28 mouse cellular contexts compared by ENCODE assay signal in the genomic region with DNA sequence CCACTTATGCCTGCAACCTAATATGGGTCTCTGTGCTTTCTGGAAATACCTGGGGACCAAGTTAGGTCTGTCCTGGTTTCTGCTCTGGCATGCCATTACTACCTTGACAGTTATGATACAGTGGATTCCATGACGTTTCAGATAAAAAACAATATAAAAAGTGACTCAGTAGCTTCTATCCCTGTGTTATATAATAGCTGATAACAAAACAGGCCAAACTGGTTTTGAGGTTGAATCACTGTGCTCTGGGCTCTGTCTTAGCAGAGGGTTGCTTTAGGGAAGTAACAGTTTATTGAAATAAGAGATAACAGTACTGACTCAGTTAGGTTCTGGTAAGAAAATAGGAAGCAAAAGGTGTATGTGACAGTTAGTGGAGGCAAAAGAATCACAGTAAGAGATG. TPM values are rescaled to one million over a fixed set of nuclear protein-coding genes. Genes with fewer than 3 reads are reported as not detected.
DNase-seq lines count a peak whose midpoint lies in the region; ATAC-seq and TF ChIP-seq lines count a peak whose summit lies in the region.
"Had no signal": no experiment of that assay in that cellular context is flagged by ENCODE, and none has a peak within 500 bp of the region (broad histone marks: within the 10 kb centered on the region; RNA-seq: fewer than 3 reads in every experiment).

No protein-coding gene starts in this region.

- H3K4me2 ChIP-seq in intestine, postnatal 0 days (replicated peaks; ENCODE audit: low read depth) = no peak overlapping the region
- H3K4me2 ChIP-seq in stomach, embryonic 16.5 days (ENCODE audit: low read depth, low read length) = no peak overlapping the region
- H3K4me2 ChIP-seq: heart, embryonic 13.5 days; hindbrain, embryonic 13.5 days; limb, embryonic 15.5 days; lung, embryonic 15.5 days; midbrain, embryonic 11.5 days; neural tube, embryonic 15.5 days had no signal

- H3K4me1 ChIP-seq in embryonic fibroblast, embryonic 13.5 days (ENCODE audit: control insufficient read depth, insufficient read depth, low read length) = peaks cover 2% of the 10 kb centered on the region; the same call in 1 of the 2 replicates
- 0 out of 2 replicates have a peak, but pooled peaks cover 8% of the 10 kb centered on the region for H3K4me1 ChIP-seq in intestine, postnatal 0 days (replicated peaks; ENCODE audit: control insufficient read depth, insufficient read depth, low read length)
- H3K4me1 ChIP-seq in stomach, embryonic 16.5 days (ENCODE audit: control insufficient read depth, insufficient read depth, low read length) = peaks cover 6% of the 10 kb centered on the region
- peaks cover 4% of the 10 kb centered on the region; the same call in 1 of the 2 replicates for H3K4me1 ChIP-seq in cerebellum, adult 2 months (ENCODE audit: control insufficient read depth, insufficient read depth, low read length)
- H3K4me1 ChIP-seq: lung, embryonic 15.5 days had no signal

- ATAC-seq in intestine, postnatal 0 days = peak; percentile 88
- ATAC-seq in stomach, embryonic 16.5 days (ENCODE audit: insufficient read depth, low FRiP score) = peak; percentile 84
- no peak for ATAC-seq in erythroid progenitor cell, adult 5-6 weeks (replicated peaks; ENCODE audit: low FRiP score, poor library complexity, severe bottlenecking)
- ATAC-seq: forebrain, embryonic 16.5 days had no signal

- no peaks in the 10 kb centered on the region for H3K36me3 ChIP-seq in intestine, postnatal 0 days (ENCODE audit: control insufficient read depth, insufficient read depth)
- H3K36me3 ChIP-seq in stomach, embryonic 16.5 days (ENCODE audit: control insufficient read depth, insufficient read depth, low read length) = no peaks in the 10 kb centered on the region
- H3K36me3 ChIP-seq: heart, embryonic 13.5 days; hindbrain, embryonic 13.5 days; limb, embryonic 15.5 days; lung, embryonic 15.5 days; neural tube, embryonic 15.5 days had no signal

- 37% methylated on average over 1 of the region's 1 CpGs for WGBS in intestine, postnatal 0 days
- WGBS in stomach, embryonic 16.5 days = 43% methylated on average over 1 of the region's 1 CpGs
- 60% methylated on average over 1 of the region's 1 CpGs for WGBS in cerebellum, adult 2 months

- peak; percentile 26 for DNase-seq in lung, postnatal 36 days
- no peak for DNase-seq in lung, postnatal 4 days
- no peak for DNase-seq in right cerebral cortex, postnatal 14 days
- no peak for DNase-seq in cerebellum, adult 2 months
- DNase-seq: adrenal gland, postnatal 10 days; B cell, adult 2 months; cerebellum, adult 8-10 months; gastrocnemius, postnatal 25 days; heart, adult 2 months; heart, postnatal 14 days; kidney, adult 9 months; kidney, postnatal 14 days; left cerebral cortex, postnatal 4 days; thymus, postnatal 36 days had no signal

- H3K9ac ChIP-seq in intestine, postnatal 0 days (ENCODE audit: low read depth, low read length) = no peak overlapping the region
- H3K9ac ChIP-seq in stomach, embryonic 16.5 days (ENCODE audit: low read length) = no peak overlapping the region
- H3K9ac ChIP-seq: heart, embryonic 13.5 days; hindbrain, embryonic 13.5 days; limb, embryonic 15.5 days; liver, embryonic 14.5 days; lung, embryonic 15.5 days; neural tube, embryonic 15.5 days had no signal

- no peak for TF ChIP-seq POLR2A in embryonic fibroblast, embryonic 13.5 days (IDR thresholded peaks at IDR 0.05; ENCODE audit: low read depth, low read length)
- no peak for TF ChIP-seq POLR2A in cerebellum, adult 2 months (IDR thresholded peaks at IDR 0.05; ENCODE audit: borderline replicate concordance, insufficient read depth, low read length)

- TF ChIP-seq CTCF in embryonic fibroblast, embryonic 13.5 days (IDR thresholded peaks at IDR 0.05; ENCODE audit: borderline replicate concordance, insufficient read depth, low read length) = no peak
- TF ChIP-seq CTCF in intestine, postnatal 0 days (IDR thresholded peaks at IDR 0.05; ENCODE audit: low read depth) = no peak
- no peak for TF ChIP-seq CTCF in cerebellum, adult 2 months (IDR thresholded peaks at IDR 0.05; ENCODE audit: borderline replicate concordance, insufficient read depth, low read depth, low read length)

- H3K4me3 ChIP-seq in embryonic fibroblast, embryonic 13.5 days (ENCODE audit: insufficient read depth, low read length) = no peak overlapping the region
- no peak overlapping the region for H3K4me3 ChIP-seq in intestine, postnatal 0 days (ENCODE audit: low read depth, low read length)
- no peak overlapping the region for H3K4me3 ChIP-seq in stomach, embryonic 16.5 days (replicated peaks; ENCODE audit: low read length)
- H3K4me3 ChIP-seq in cerebellum, adult 2 months (replicated peaks; ENCODE audit: insufficient read depth, low read depth, low read length) = no peak overlapping the region
- H3K4me3 ChIP-seq: erythroblast, embryonic 14.5 days; heart, adult 2 months; heart, embryonic 13.5 days; hindbrain, embryonic 13.5 days; limb, embryonic 15.5 days; lung, embryonic 15.5 days; neural tube, embryonic 15.5 days had no signal

- no peaks in the 10 kb centered on the region for H3K9me3 ChIP-seq in intestine, postnatal 0 days (ENCODE audit: control insufficient read depth)
- H3K9me3 ChIP-seq in stomach, embryonic 16.5 days (replicated peaks; ENCODE audit: control insufficient read depth, low read length) = no peaks in the 10 kb centered on the region
- H3K9me3 ChIP-seq: heart, embryonic 13.5 days; hindbrain, embryonic 13.5 days; limb, embryonic 15.5 days; lung, embryonic 15.5 days; neural tube, embryonic 15.5 days had no signal

- no peaks in the 10 kb centered on the region for H3K27me3 ChIP-seq in intestine, postnatal 0 days (replicated peaks; ENCODE audit: control insufficient read depth, insufficient read depth, low read length)
- H3K27me3 ChIP-seq in stomach, embryonic 16.5 days (ENCODE audit: control insufficient read depth, insufficient read depth, low read length) = no peaks in the 10 kb centered on the region
- H3K27me3 ChIP-seq in cerebellum, adult 2 months (ENCODE audit: control insufficient read depth, insufficient read depth, low read length) = no peaks in the 10 kb centered on the region
- H3K27me3 ChIP-seq: CH12.LX; heart, embryonic 13.5 days; hindbrain, embryonic 13.5 days; limb, embryonic 15.5 days; lung, embryonic 15.5 days; neural tube, embryonic 15.5 days had no signal

- H3K27ac ChIP-seq in embryonic fibroblast, embryonic 13.5 days (ENCODE audit: insufficient read depth, low read length) = peak overlapping the region; percentile 40; the same call in 1 of the 2 replicates
- H3K27ac ChIP-seq in intestine, postnatal 0 days (ENCODE audit: low read depth, low read length) = no peak overlapping the region
- no peak overlapping the region for H3K27ac ChIP-seq in stomach, embryonic 16.5 days (ENCODE audit: low read length)
- H3K27ac ChIP-seq in cerebellum, adult 2 months (ENCODE audit: insufficient read depth, low read length) = no peak overlapping the region
- H3K27ac ChIP-seq: heart, adult 2 months; heart, embryonic 13.5 days; hindbrain, embryonic 13.5 days; limb, embryonic 15.5 days; liver, embryonic 14.5 days; lung, embryonic 15.5 days; neural tube, embryonic 15.5 days had no signal

RNA-seq across cellular contexts. Expression of gene Frk, which starts 25.4 kb away (rescaled TPM):
- 14.0 and 14.3 TPM in 2 replicates for polyA plus RNA-seq in embryonic fibroblast, embryonic 13.5 days (2011; ENCODE audit: insufficient read length, low read depth, missing spikeins)
- polyA plus RNA-seq in intestine, postnatal 0 days (2015; fragmentation: Nextera tagmentation; extraction: Ambion mirVana) = 18.0 and 19.7 TPM in 2 replicates
- 17.1 and 17.2 TPM in 2 replicates for polyA plus RNA-seq in stomach, embryonic 16.5 days (2015; fragmentation: Nextera tagmentation; extraction: Ambion mirVana)
- total RNA-seq in erythroid progenitor cell, adult 5-6 weeks (2015; ENCODE audit: low replicate concordance) = 2.9 TPM in 1 of 2 replicates, not detected in the other
- not detected in 2 replicates for total RNA-seq in erythroid progenitor cell, adult 5-6 weeks (2017; ENCODE audit: low replicate concordance)
- polyA plus RNA-seq in cerebellum, adult 2 months (2012; rRNA removed) = 0.25 and 0.29 TPM in 2 replicates
- total RNA-seq: CH12.LX had no signal
- polyA plus RNA-seq: erythroblast, embryonic 14.5 days had no signal

Comparison
In these comparisons a context has a peak if more than half of its experiments do, and no peak if none do; other contexts are left out.
1. RNA of gene Frk, which starts 25.4 kb away (polyA plus RNA-seq): 18.0 to 19.7 TPM in intestine, postnatal 0 days, 17.1 to 17.2 TPM in stomach, embryonic 16.5 days and 14.0 to 14.3 TPM in embryonic fibroblast, embryonic 13.5 days; 0.25 to 0.29 TPM in cerebellum, adult 2 months; every median in the first group is over 10 times any median in the second.